Mouse (Mus musculus) heart, postnatal 0 days (tissue): ENCODE measurements around the gene Cldn6.

Experiments used
- CTCF ChIP-seq: IDR thresholded peaks from 2 replicates; pipeline ENCODE4 v1.5.1; 2016; ENCODE audit warnings: antibody characterized with exemption, control low read depth, low read depth
- EP300 ChIP-seq: IDR thresholded peaks from 2 replicates; pipeline ENCODE4 v1.6.1; 2016; ENCODE audit warnings: antibody characterized with exemption, low read depth

- TF ChIP-seq CTCF (no peak), EP300 (no peak)
These were observed 43.5 kb downstream of the Cldn6 start, which contains the start of gene 1520401A03Rik for GRCm38 (mm10) chr17:23722376-23723125.
